Mouse (Mus musculus) heart, adult 2 months (tissue): Measurements from ENCODE around the gene Kcnj4.

Experiments
- CTCF ChIP-seq: fragments of 200-600 bp; IDR thresholded peaks from 2 replicates; pipeline ENCODE4 v1.8.1; 2022; ENCODE audit warnings: antibody characterized with exemption, mild to moderate bottlenecking, moderate library complexity
- POLR2A ChIP-seq: fragments of 200-500 bp; IDR thresholded peaks from 2 replicates; pipeline ENCODE4 v1.6.1; 2011; ENCODE audit warnings: mild to moderate bottlenecking, low read depth, low read length, control low read depth; ENCODE audit not compliant: insufficient read depth

DNA sequence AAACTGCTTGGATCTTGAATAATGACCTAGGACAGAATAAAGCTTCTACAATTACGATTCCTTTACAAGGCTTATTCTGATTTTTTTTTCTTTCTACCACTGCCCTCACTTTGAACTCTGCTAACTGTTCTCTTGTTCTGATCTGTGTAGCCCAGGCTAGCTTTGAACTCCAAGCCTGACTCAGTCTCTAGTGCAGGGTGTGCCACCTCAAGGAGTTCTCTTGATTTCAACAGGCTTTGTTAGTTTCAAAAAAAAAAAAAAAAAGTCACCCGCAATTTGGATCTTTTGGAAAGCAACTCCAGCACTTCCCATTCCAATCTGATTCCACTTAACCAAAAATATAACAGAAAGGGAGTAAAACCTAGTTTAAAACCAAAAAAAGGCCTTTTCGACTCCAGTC is 40.5 kb upstream of the Kcnj4 start:
- TF ChIP-seq POLR2A (no peak), CTCF (no peak)
